Mouse (Mus musculus) MEL (cell line): ENCODE results near the gene Commd9.

ENCODE experiments used
- CTCF ChIP-seq, 3 experiments: IDR thresholded peaks in 2 of 3; conservative IDR thresholded peaks in 1 of 3; 2 replicates each; pipeline ENCODE4 v1.5.1; 2011 to 2012; ENCODE audit warnings: low read length in 3 of 3, low read depth in 2 of 3, mild to moderate bottlenecking in 2 of 3, improper control_type of control experiment in 1 of 3, inconsistent platforms in 1 of 3, mixed read lengths in 1 of 3, moderate library complexity in 1 of 3; ENCODE audit not compliant: control insufficient read depth in 1 of 3, insufficient read depth in 1 of 3, poor library complexity in 1 of 3, severe bottlenecking in 1 of 3
- ELF1 ChIP-seq: IDR thresholded peaks from 2 replicates; pipeline ENCODE4 v1.6.1; 2014; ENCODE audit warnings: low read depth, mild to moderate bottlenecking, inconsistent platforms, low read length, improper control_type of control experiment, moderate library complexity
- EP300 ChIP-seq, 2 experiments: IDR thresholded peaks; 2 replicates each; pipeline ENCODE4 v1.6.1; 2011; ENCODE audit warnings: improper control_type of control experiment in 2 of 2, low read length in 2 of 2, low read depth in 1 of 2, mild to moderate bottlenecking in 1 of 2
- ETS1 ChIP-seq: IDR thresholded peaks from 2 replicates; pipeline ENCODE4 v1.6.1; 2012; ENCODE audit warnings: low read depth, mild to moderate bottlenecking, inconsistent platforms, low read length, improper control_type of control experiment, moderate library complexity
- HCFC1 ChIP-seq: IDR thresholded peaks from 2 replicates; pipeline ENCODE4 v1.6.1; 2012; ENCODE audit warnings: low read depth, mild to moderate bottlenecking, inconsistent platforms, low read length, improper control_type of control experiment, moderate library complexity
- JUND ChIP-seq: IDR thresholded peaks from 2 replicates; pipeline ENCODE4 v1.6.1; 2011; ENCODE audit warnings: low read depth, mild to moderate bottlenecking, improper control_type of control experiment, low read length
- MAFK ChIP-seq: IDR thresholded peaks from 2 replicates; pipeline ENCODE4 v1.6.1; 2011; ENCODE audit warnings: low read depth, mild to moderate bottlenecking, low read length, improper control_type of control experiment, borderline replicate concordance
- MAZ ChIP-seq: IDR thresholded peaks from 2 replicates; pipeline ENCODE4 v1.6.1; 2012; ENCODE audit warnings: low read depth, mild to moderate bottlenecking, inconsistent platforms, low read length, improper control_type of control experiment
- MYC ChIP-seq: IDR thresholded peaks from 2 replicates; pipeline ENCODE4 v1.6.1; 2011; ENCODE audit warnings: low read depth, mild to moderate bottlenecking, low read length, improper control_type of control experiment, moderate library complexity
- POLR2A ChIP-seq, 2 experiments: IDR thresholded peaks; 2 replicates each; pipeline ENCODE4 v1.6.1; 2011 to 2012; ENCODE audit warnings: low read length in 2 of 2, mild to moderate bottlenecking in 2 of 2, control low read depth in 1 of 2, improper control_type of control experiment in 1 of 2, low read depth in 1 of 2, moderate library complexity in 1 of 2; ENCODE audit not compliant: control insufficient read depth in 1 of 2, insufficient read depth in 1 of 2, poor library complexity in 1 of 2
- POLR2AphosphoS2 ChIP-seq: IDR thresholded peaks from 2 replicates; pipeline ENCODE4 v1.6.1; 2011; ENCODE audit warnings: low read length, improper control_type of control experiment
- SIN3A ChIP-seq: IDR thresholded peaks from 2 replicates; pipeline ENCODE4 v1.6.1; 2012; ENCODE audit warnings: low read length, improper control_type of control experiment, inconsistent platforms
- TBP ChIP-seq: IDR thresholded peaks from 2 replicates; pipeline ENCODE4 v1.8.0; 2011; ENCODE audit warnings: low read depth, low read length, improper control_type of control experiment

DNA sequence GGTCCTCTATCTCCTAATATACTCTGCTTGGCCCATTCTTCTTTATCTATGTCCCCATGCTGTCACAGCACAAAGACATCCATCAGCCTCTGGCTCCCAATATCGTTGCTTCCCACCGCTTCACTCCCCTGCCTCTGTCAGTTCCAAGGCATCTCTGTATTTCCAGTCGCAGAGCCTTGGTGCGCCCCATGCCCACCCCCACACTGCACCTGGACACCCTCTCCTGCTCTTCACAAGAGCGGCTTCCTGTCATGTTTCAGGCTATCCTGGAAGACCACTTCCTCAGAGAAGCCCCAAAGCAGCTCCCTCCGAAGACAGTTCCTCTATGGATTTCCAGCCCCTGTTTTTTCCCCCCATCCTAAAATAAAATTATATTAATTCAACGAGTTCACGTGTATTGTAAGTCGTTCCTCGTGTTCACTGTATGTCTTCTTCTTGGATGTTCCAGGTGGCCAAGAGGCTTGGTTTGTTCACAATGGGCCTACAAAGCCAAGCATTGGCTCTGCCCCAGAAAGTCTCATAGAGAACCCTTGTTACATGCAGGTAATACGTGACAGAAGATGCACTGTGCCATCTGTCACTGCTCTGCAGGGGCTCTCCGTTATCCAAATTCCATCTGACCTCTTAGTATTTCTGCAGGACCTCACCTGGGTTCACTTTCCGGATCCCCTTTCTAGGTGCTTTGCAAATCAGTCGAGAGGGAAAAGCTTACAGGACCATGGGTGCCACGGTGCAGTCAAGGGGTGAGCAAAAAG, 23.5 kb downstream of the Commd9 start:
- no peak for TF ChIP-seq EP300 (IDR thresholded peaks at IDR 0.05; ENCODE audit: low read depth in 1 of 2, low read length in 2 of 2)
- TF ChIP-seq CTCF (IDR thresholded peaks at IDR 0.05 in 2 of 3, conservative IDR thresholded peaks at IDR 0.05 in 1 of 3; ENCODE audit: control insufficient read depth in 1 of 3, insufficient read depth in 1 of 3, low read depth in 2 of 3, low read length in 3 of 3, poor library complexity in 1 of 3, severe bottlenecking in 1 of 3) = no peak
- TF ChIP-seq JUND = no peak
- TF ChIP-seq POLR2A (IDR thresholded peaks at IDR 0.05; ENCODE audit: control insufficient read depth in 1 of 2, insufficient read depth in 1 of 2, low read depth in 1 of 2, low read length in 2 of 2, poor library complexity in 1 of 2) = no peak
- no peak for TF ChIP-seq MAZ
- no peak for TF ChIP-seq MYC
- TF ChIP-seq SIN3A = no peak
- no peak for TF ChIP-seq HCFC1
- TF ChIP-seq MAFK = no peak
- no peak for TF ChIP-seq ETS1
- TF ChIP-seq ELF1 = no peak
- no peak for TF ChIP-seq TBP
- no peak for TF ChIP-seq POLR2AphosphoS2
